ENCODE assay signal across 27 mouse cellular contexts in genomic region chr15:20084958-20085357, GRCm38 (mm10).
DNase-seq lines count a peak whose midpoint lies in the region; ATAC-seq lines count a peak whose summit lies in the region.
"Had no signal": no experiment of that assay in that cellular context is flagged by ENCODE, and none has a peak within 500 bp of the region (broad histone marks: within the 10 kb centered on the region; RNA-seq: fewer than 3 reads in every experiment).

No protein-coding gene starts in this region.

- peak; percentile 3 for DNase-seq in forebrain, embryonic 14.5 days (ENCODE audit: low spot score)
- DNase-seq in brain, embryonic 18.5 days (ENCODE audit: low read depth, low spot score), result peak; percentile 36
- peak; percentile 11 to 20 for DNase-seq in left cerebral cortex, postnatal 10 days (ENCODE audit: extremely low spot score in 1 of 2, low spot score in 2 of 2)
- peak; percentile 6 for DNase-seq in right cerebral cortex, postnatal 25 days
- no peak for DNase-seq in cerebellum, adult 9-11 months
- no peak for DNase-seq in adrenal gland, postnatal 36 days
- DNase-seq in liver, embryonic 11.5 days (ENCODE audit: low spot score), result no peak
- DNase-seq: adrenal gland, adult 8-10 months; cerebellum, adult 9-10 months; heart, postnatal 4 days; kidney, adult 8-10 months; kidney, postnatal 10 days; lung, adult 18-20 months; lung, postnatal 10 days; thymus, adult 2 months; thymus, postnatal 4 days had no signal

- H3K4me2 ChIP-seq in forebrain, embryonic 14.5 days (ENCODE audit: low read length), result no peak overlapping the region
- no peak overlapping the region for H3K4me2 ChIP-seq in forebrain, embryonic 13.5 days
- no peak overlapping the region for H3K4me2 ChIP-seq in liver, embryonic 11.5 days
- H3K4me2 ChIP-seq: hindbrain, embryonic 14.5 days; limb, embryonic 12.5 days; liver, embryonic 12.5 days; midbrain, embryonic 11.5 days; neural tube, embryonic 15.5 days had no signal

- H3K4me3 ChIP-seq in forebrain, embryonic 14.5 days (ENCODE audit: low read depth, low read length), result no peak overlapping the region
- H3K4me3 ChIP-seq in forebrain, embryonic 13.5 days, result no peak overlapping the region
- H3K4me3 ChIP-seq in liver, embryonic 11.5 days (ENCODE audit: low read depth, low read length), result no peak overlapping the region
- H3K4me3 ChIP-seq: embryonic facial prominence, embryonic 10.5 days; forebrain, embryonic 10.5 days; heart, embryonic 10.5 days; layer of hippocampus, adult 2 months; limb, embryonic 12.5 days; liver, embryonic 12.5 days; neural tube, embryonic 15.5 days had no signal

- H3K4me1 ChIP-seq in forebrain, embryonic 14.5 days (ENCODE audit: control insufficient read depth, insufficient read depth, low read length), result no peaks in the 10 kb centered on the region
- H3K4me1 ChIP-seq in forebrain, embryonic 13.5 days, result no peaks in the 10 kb centered on the region
- no peaks in the 10 kb centered on the region for H3K4me1 ChIP-seq in liver, embryonic 11.5 days (replicated peaks; ENCODE audit: control insufficient read depth, insufficient read depth, low read length)
- H3K4me1 ChIP-seq: embryonic facial prominence, embryonic 10.5 days; forebrain, embryonic 10.5 days; heart, embryonic 10.5 days; limb, embryonic 12.5 days; liver, embryonic 12.5 days; neural tube, embryonic 15.5 days had no signal

- no peak overlapping the region for H3K27ac ChIP-seq in forebrain, embryonic 14.5 days (ENCODE audit: low read depth, low read length)
- no peak overlapping the region for H3K27ac ChIP-seq in forebrain, embryonic 13.5 days
- no peak overlapping the region for H3K27ac ChIP-seq in liver, embryonic 11.5 days (ENCODE audit: low read depth, low read length)
- H3K27ac ChIP-seq: embryonic facial prominence, embryonic 10.5 days; forebrain, embryonic 10.5 days; heart, embryonic 10.5 days; hindbrain, embryonic 14.5 days; layer of hippocampus, adult 2 months; limb, embryonic 12.5 days; liver, embryonic 12.5 days; neural tube, embryonic 15.5 days had no signal

- intact Hi-C loops in left cerebral cortex, postnatal 10 days (cut with DNase I), result no loop called here

- H3K27me3 ChIP-seq in forebrain, embryonic 14.5 days (replicated peaks; ENCODE audit: control insufficient read depth, insufficient read depth, low read length), result no peaks in the 10 kb centered on the region
- no peaks in the 10 kb centered on the region for H3K27me3 ChIP-seq in forebrain, embryonic 13.5 days
- no peaks in the 10 kb centered on the region for H3K27me3 ChIP-seq in liver, embryonic 11.5 days (replicated peaks; ENCODE audit: control insufficient read depth, insufficient read depth, low read length)
- H3K27me3 ChIP-seq: limb, embryonic 12.5 days; liver, embryonic 12.5 days; neural tube, embryonic 15.5 days had no signal

- H3K9ac ChIP-seq in forebrain, embryonic 14.5 days (ENCODE audit: low read length), result no peak overlapping the region
- H3K9ac ChIP-seq in forebrain, embryonic 13.5 days, result no peak overlapping the region
- H3K9ac ChIP-seq in liver, embryonic 11.5 days (ENCODE audit: low read depth, low read length), result no peak overlapping the region
- H3K9ac ChIP-seq: hindbrain, embryonic 14.5 days; limb, embryonic 12.5 days; liver, embryonic 12.5 days; neural tube, embryonic 15.5 days had no signal

- WGBS in forebrain, embryonic 14.5 days, result 80% methylated on average over 2 of the region's 2 CpGs
- 80% methylated on average over 2 of the region's 2 CpGs for WGBS in forebrain, embryonic 13.5 days
- WGBS in liver, embryonic 11.5 days, result 75% methylated on average over 2 of the region's 2 CpGs

- H3K9me3 ChIP-seq in forebrain, embryonic 14.5 days (replicated peaks; ENCODE audit: control insufficient read depth, low read length), result no peaks in the 10 kb centered on the region
- no peaks in the 10 kb centered on the region for H3K9me3 ChIP-seq in forebrain, embryonic 13.5 days (replicated peaks)
- no peaks in the 10 kb centered on the region for H3K9me3 ChIP-seq in liver, embryonic 11.5 days (ENCODE audit: control insufficient read depth, low read length)
- H3K9me3 ChIP-seq: embryonic facial prominence, embryonic 10.5 days; forebrain, embryonic 10.5 days; heart, embryonic 10.5 days; limb, embryonic 12.5 days; liver, embryonic 12.5 days; neural tube, embryonic 15.5 days had no signal

- H3K36me3 ChIP-seq in forebrain, embryonic 14.5 days (ENCODE audit: control insufficient read depth, insufficient read depth, low read length), result no peaks in the 10 kb centered on the region
- no peaks in the 10 kb centered on the region for H3K36me3 ChIP-seq in forebrain, embryonic 13.5 days (ENCODE audit: poor library complexity, severe bottlenecking)
- H3K36me3 ChIP-seq in liver, embryonic 11.5 days (ENCODE audit: control insufficient read depth, insufficient read depth, low read length), result no peaks in the 10 kb centered on the region
- H3K36me3 ChIP-seq: embryonic facial prominence, embryonic 10.5 days; forebrain, embryonic 10.5 days; heart, embryonic 10.5 days; limb, embryonic 12.5 days; liver, embryonic 12.5 days; neural tube, embryonic 15.5 days had no signal

- ATAC-seq in forebrain, embryonic 14.5 days, result no peak
- no peak for ATAC-seq in forebrain, embryonic 13.5 days
- no peak for ATAC-seq in liver, embryonic 11.5 days (replicated peaks; ENCODE audit: low FRiP score)
- ATAC-seq: activated CD4-positive, CD25-positive, alpha-beta regulatory T cell, adult 4 months; liver, embryonic 12.5 days had no signal

Comparison
In these comparisons a context has a peak if more than half of its experiments do, and no peak if none do; other contexts are left out.
1. DNase-seq: peak in forebrain, embryonic 14.5 days (single experiment), brain, embryonic 18.5 days (single experiment), left cerebral cortex, postnatal 10 days (2 of 2) and right cerebral cortex, postnatal 25 days (single experiment); none in cerebellum, adult 9-11 months (single experiment), adrenal gland, postnatal 36 days (0 of 2) and liver, embryonic 11.5 days (single experiment).